Mouse (Mus musculus) bone marrow macrophage, adult 2 months (primary cell): ENCODE results near the gene Prnp.

Experiments used
- CTCF ChIP-seq: IDR thresholded peaks from 2 replicates; pipeline ENCODE4 v1.5.1; 2012; ENCODE audit warnings: low read depth, mild to moderate bottlenecking, low read length, moderate library complexity
- POLR2A ChIP-seq: IDR thresholded peaks from 2 replicates; pipeline ENCODE4 v1.6.1; 2012; ENCODE audit warnings: mild to moderate bottlenecking, low read depth, low read length, borderline replicate concordance

DNA sequence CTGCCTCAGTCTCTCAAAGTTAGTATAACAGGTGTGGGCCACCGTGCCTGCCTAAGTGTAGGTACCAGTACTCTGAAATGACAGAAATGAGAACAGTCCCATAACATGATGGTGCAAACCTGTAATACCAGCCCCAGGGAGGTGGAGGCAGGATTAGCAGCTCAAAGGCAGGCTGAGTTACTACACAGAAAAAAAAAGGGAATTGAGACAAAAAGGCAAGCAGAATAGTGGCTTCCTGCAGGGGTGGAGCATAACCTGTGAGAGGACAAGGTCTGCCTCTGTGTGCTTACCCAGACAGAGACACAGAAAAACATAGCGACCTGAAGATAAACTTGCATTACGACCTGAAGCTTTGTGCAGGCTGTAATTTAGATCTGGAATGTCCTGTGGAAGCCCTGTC is 66.9 kb downstream of the Prnp start:
- TF ChIP-seq CTCF: no peak
- no peak for TF ChIP-seq POLR2A
